Mouse (Mus musculus) adipocyte (in vitro differentiated cells): ENCODE measurements around the gene Atp5j.

ENCODE experiments used
- DNase-seq: peaks from one replicate; pipeline ENCODE4 v3.0.0-alpha.2; 2016; ENCODE audit warnings: low spot score

Atp5j gene

GRCm38 (mm10) chr16:84806175-84806574 lies 29.2 kb downstream of the Atp5j start:
- no peak for DNase-seq

GRCm38 (mm10) chr16:84804866-84805265 lies 30.6 kb downstream of the Atp5j start:
- DNase-seq = no peak

GRCm38 (mm10) chr16:84802217-84802616 lies 33.2 kb downstream of the Atp5j start:
- no peak for DNase-seq

GRCm38 (mm10) chr16:84800038-84800437 lies 35.4 kb downstream of the Atp5j start:
- DNase-seq = no peak

- DNase-seq = no peak
These were observed 38.7 kb downstream of the Atp5j start for GRCm38 (mm10) chr16:84796678-84797077.

GRCm38 (mm10) chr16:84795337-84795736 lies 40.1 kb downstream of the Atp5j start:
- no peak for DNase-seq

- DNase-seq = no peak
These were observed 42.0 kb downstream of the Atp5j start for GRCm38 (mm10) chr16:84793401-84793800.

GRCm38 (mm10) chr16:84790595-84791165 lies 44.7 kb downstream of the Atp5j start:
- DNase-seq = no peak

- DNase-seq = no peak
These were observed 50.5 kb downstream of the Atp5j start for GRCm38 (mm10) chr16:84784966-84785365.

GRCm38 (mm10) chr16:84783279-84783678 lies 52.1 kb downstream of the Atp5j start:
- DNase-seq = peak; percentile 26

GRCm38 (mm10) chr16:84779718-84780117 lies 55.7 kb downstream of the Atp5j start:
- DNase-seq = no peak

- DNase-seq = no peak
These were observed 56.4 kb downstream of the Atp5j start for GRCm38 (mm10) chr16:84778861-84779630.

GRCm38 (mm10) chr16:84778431-84778830 lies 57.0 kb downstream of the Atp5j start:
- no peak for DNase-seq
